Mouse (Mus musculus): ENCODE results near the gene Smyd3. TPM values are rescaled to one million over a fixed set of nuclear protein-coding genes. Genes with fewer than 3 reads are reported as not detected.
A peak's percentile ranks its signal among the peaks of the same experiment; 100 is the strongest.

Smyd3 gene
- total RNA-seq, 1 experiment from 2014 or later = 39.5 TPM

GRCm38 (mm10) chr1:179434443-179435260, 83.2 kb downstream of the Smyd3 start:
- ATAC-seq (replicated peaks in 1 of 2; ENCODE audit: insufficient read depth in 1 of 2, low FRiP score in 2 of 2, low TSS enrichment in 1 of 2, low read depth in 1 of 2, poor library complexity in 2 of 2, severe bottlenecking in 2 of 2) = peak; percentile 2 to 72; a peak in 2 of 4 replicates

- peak in 1 of 2 experiments; percentile 21; a peak in 1 of 4 replicates for ATAC-seq (replicated peaks in 1 of 2; ENCODE audit: insufficient read depth in 1 of 2, low FRiP score in 2 of 2, low TSS enrichment in 1 of 2, low read depth in 1 of 2, poor library complexity in 2 of 2, severe bottlenecking in 2 of 2)
Observed at GRCm38 (mm10) chr1:179433828-179434227, 84.0 kb downstream of the Smyd3 start.

DNA sequence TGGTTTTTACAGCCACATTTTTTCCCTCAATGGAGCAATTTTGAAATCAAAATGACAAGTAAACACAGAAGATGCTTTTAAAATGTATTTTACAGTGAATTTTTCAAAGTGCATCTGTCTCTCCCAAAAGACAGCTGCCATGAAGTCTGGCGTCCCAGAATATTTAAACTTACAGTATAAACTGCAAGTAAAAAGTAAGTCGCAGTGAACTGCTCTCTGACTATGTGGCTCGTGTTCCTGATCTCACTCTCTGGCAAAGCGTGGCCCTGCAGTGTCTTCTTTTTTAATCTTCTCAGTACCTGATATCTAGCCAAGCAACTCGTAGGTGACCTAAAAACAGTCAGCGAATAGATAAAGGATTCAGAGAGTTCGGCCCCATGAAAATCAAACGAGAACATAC, 84.5 kb downstream of the Smyd3 start:
- ATAC-seq (replicated peaks in 1 of 2; ENCODE audit: insufficient read depth in 1 of 2, low FRiP score in 2 of 2, low TSS enrichment in 1 of 2, low read depth in 1 of 2, poor library complexity in 2 of 2, severe bottlenecking in 2 of 2) = no peak

DNA sequence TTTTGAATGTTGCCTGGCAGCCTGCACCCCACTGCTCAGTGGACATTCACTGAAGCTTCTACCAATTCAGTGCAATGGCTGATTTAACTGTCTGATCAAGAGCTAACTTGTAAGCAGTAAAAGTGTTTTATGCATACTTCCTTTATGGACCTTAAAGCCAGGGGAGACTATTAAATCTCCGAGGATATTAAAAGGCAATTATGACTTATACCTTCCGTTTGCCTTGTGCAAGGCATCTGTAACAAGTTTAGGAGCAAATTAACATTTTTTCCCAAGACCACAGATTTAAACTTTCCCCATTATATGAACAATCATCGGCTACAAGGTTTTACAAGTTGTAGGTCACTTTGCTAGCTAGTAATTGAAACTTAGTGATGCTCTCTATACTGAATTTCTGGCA, 87.8 kb downstream of the Smyd3 start:
- no peak for ATAC-seq (replicated peaks in 1 of 2; ENCODE audit: insufficient read depth in 1 of 2, low FRiP score in 2 of 2, low TSS enrichment in 1 of 2, low read depth in 1 of 2, poor library complexity in 2 of 2, severe bottlenecking in 2 of 2)

- no peak for ATAC-seq (replicated peaks in 1 of 2; ENCODE audit: insufficient read depth in 1 of 2, low FRiP score in 2 of 2, low TSS enrichment in 1 of 2, low read depth in 1 of 2, poor library complexity in 2 of 2, severe bottlenecking in 2 of 2)
Observed at GRCm38 (mm10) chr1:179424879-179425472, 92.9 kb downstream of the Smyd3 start.

GRCm38 (mm10) chr1:179419091-179419490, 98.8 kb downstream of the Smyd3 start:
- no peak for ATAC-seq (replicated peaks in 1 of 2; ENCODE audit: insufficient read depth in 1 of 2, low FRiP score in 2 of 2, low TSS enrichment in 1 of 2, low read depth in 1 of 2, poor library complexity in 2 of 2, severe bottlenecking in 2 of 2)

GRCm38 (mm10) chr1:179408086-179408485, 109.8 kb downstream of the Smyd3 start:
- ATAC-seq (replicated peaks in 1 of 2; ENCODE audit: insufficient read depth in 1 of 2, low FRiP score in 2 of 2, low TSS enrichment in 1 of 2, low read depth in 1 of 2, poor library complexity in 2 of 2, severe bottlenecking in 2 of 2) = no peak

DNA sequence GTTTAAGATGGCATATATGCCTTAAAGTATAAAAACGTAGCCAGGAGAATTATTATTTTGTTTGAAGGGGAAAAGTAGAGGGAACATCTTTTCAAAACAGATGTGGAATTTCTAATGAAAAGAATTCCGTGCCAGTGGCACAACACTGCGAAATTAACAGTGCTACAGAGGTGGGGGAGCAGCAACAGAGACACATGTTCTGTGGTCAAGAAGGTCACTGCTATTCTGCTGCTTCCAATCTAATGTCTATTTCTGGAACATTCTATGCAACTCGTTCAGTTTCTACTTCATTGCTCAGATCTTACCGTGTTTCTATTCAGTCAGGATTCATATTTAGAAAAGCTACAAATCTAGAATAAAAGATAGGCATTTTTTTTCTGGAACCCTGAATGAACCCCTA, 117.0 kb downstream of the Smyd3 start:
- ATAC-seq (replicated peaks in 1 of 2; ENCODE audit: insufficient read depth in 1 of 2, low FRiP score in 2 of 2, low TSS enrichment in 1 of 2, low read depth in 1 of 2, poor library complexity in 2 of 2, severe bottlenecking in 2 of 2) = no peak

- no peak for ATAC-seq (replicated peaks in 1 of 2; ENCODE audit: insufficient read depth in 1 of 2, low FRiP score in 2 of 2, low TSS enrichment in 1 of 2, low read depth in 1 of 2, poor library complexity in 2 of 2, severe bottlenecking in 2 of 2)
Observed at GRCm38 (mm10) chr1:179398639-179399038, 119.2 kb downstream of the Smyd3 start.

DNA sequence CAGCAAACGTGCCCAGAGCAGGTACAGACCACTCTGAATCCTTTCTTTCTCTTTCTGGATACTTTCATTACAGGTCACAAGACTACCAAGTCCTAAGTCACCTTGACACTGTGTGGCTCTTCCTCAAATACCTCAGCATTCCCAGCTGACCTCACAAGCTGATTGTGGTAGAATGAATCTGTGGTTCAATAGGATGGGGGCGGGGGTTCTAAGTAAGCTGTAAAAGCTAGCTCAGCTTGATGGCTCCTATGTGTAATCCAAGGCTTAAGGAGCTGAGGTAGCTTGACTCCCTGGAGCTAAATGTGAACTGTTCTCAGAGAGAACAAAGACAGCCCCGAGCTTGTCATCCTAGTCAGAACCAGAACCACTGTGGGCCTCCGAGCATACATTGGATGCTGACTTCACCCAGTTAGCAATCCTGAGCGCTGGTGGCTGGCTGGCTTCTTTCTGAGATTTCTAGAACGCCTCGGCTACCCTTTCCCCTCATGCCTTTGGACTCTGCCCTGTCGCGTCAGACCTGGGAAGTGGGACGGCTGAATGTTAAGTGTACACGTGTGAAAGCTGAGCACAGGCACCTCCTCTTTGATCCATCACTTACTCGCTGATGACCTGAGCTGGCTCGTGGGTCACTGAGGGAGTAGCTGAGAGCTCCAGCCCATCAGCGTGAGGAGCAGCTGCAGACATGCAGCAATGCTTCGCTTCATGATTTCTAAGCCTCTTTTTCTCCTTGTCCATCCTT, 131.4 kb downstream of the Smyd3 start:
- ATAC-seq (replicated peaks in 1 of 2; ENCODE audit: insufficient read depth in 1 of 2, low FRiP score in 2 of 2, low TSS enrichment in 1 of 2, low read depth in 1 of 2, poor library complexity in 2 of 2, severe bottlenecking in 2 of 2) = no peak

- ATAC-seq (replicated peaks in 1 of 2; ENCODE audit: insufficient read depth in 1 of 2, low FRiP score in 2 of 2, low TSS enrichment in 1 of 2, low read depth in 1 of 2, poor library complexity in 2 of 2, severe bottlenecking in 2 of 2) = no peak
Observed at GRCm38 (mm10) chr1:179385691-179386090, 132.2 kb downstream of the Smyd3 start.

DNA sequence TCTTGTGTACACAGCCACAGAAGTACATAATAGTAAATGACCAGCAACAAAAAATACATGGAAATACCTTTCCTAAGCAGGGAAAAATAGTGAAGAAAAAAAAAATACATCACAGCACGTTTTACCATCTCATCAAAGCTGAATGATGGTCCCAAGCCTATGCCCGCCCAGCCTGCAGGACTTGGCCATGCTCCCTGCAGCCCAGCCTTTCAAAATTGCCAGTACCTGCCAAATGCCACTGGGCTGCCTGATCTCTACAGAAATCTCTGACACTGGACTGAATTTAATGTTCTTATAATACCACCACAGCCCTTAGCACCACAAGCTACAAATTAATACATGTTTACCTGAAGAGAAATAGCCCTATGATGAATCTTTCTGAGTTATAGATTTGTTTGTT, 133.5 kb downstream of the Smyd3 start:
- no peak for ATAC-seq (replicated peaks in 1 of 2; ENCODE audit: insufficient read depth in 1 of 2, low FRiP score in 2 of 2, low TSS enrichment in 1 of 2, low read depth in 1 of 2, poor library complexity in 2 of 2, severe bottlenecking in 2 of 2)

DNA sequence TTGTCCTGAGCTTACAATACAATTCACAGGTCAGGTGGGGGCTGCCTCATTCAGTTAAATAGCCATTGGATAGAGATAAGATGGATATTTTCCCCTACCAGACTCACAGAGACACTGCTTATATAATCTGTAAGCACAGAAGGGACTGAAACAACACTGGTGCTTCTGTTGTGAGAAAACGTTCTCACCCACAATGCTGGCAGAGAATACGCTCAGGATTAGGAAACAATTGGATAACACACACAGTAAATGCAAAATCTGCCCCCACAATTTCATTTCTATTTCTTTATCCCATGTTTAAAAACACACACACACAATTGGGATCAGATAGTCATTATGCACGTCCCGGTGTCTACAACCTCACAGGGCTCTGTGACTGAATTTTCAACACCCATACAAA, 139.7 kb downstream of the Smyd3 start:
- ATAC-seq (replicated peaks in 1 of 2; ENCODE audit: insufficient read depth in 1 of 2, low FRiP score in 2 of 2, low TSS enrichment in 1 of 2, low read depth in 1 of 2, poor library complexity in 2 of 2, severe bottlenecking in 2 of 2) = no peak

DNA sequence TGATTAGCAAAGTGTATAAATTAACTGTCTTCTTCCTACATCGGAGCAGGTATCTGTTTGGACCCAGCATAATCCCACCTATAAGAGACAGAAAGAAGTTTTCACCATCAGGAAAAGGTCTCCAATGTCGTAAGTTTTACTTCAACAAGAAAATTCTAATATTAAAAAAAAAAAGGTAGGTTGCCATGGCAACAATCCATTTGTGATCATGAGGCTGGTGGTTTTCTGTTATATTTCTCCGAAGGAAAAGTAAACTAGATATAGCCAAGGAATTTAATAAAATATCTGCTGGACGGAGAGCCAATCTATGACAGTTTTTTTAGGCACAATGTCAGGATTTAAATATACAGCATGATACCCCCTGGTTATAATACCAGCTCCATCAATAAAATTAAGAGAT, 142.9 kb downstream of the Smyd3 start:
- ATAC-seq (replicated peaks in 1 of 2; ENCODE audit: insufficient read depth in 1 of 2, low FRiP score in 2 of 2, low TSS enrichment in 1 of 2, low read depth in 1 of 2, poor library complexity in 2 of 2, severe bottlenecking in 2 of 2) = no peak

DNA sequence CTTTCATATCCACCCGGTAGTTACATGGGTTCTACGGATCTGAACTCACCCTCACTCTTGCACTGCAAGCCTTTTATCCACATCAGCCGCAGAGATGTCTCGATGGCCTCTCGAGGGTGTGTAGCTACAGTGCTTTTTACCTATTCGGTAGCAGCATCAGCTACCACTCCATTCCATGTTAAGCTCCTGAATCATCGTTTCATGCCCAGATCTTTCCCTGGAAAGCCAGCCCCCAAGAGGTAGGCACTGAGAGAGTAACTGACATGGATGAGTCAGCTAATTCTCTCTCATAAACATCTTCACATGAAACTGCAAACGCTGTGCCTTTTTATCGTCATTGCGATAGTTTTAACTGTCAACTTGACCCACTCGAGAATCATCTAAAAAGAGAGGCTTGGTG, 143.9 kb downstream of the Smyd3 start:
- ATAC-seq (replicated peaks in 1 of 2; ENCODE audit: insufficient read depth in 1 of 2, low FRiP score in 2 of 2, low TSS enrichment in 1 of 2, low read depth in 1 of 2, poor library complexity in 2 of 2, severe bottlenecking in 2 of 2) = no peak

DNA sequence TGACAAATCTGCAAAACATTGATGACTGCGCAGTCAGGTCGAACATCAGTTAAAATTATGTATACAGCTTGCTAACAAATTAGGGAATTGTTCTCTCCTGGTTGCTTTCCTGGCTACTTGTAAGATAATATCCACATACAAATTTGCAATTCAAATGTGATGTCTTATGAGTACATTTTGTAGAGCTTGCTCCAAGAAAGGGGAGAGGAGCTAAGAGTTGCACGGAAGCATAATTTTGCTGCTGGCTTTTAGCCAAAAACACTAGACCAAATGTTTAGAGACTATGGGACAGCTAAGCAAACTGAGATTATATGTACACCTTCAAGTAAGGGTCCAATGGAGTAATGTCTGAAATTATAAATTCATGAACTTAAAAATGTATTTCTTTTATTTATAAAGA, 146.7 kb downstream of the Smyd3 start:
- ATAC-seq (replicated peaks in 1 of 2; ENCODE audit: insufficient read depth in 1 of 2, low FRiP score in 2 of 2, low TSS enrichment in 1 of 2, low read depth in 1 of 2, poor library complexity in 2 of 2, severe bottlenecking in 2 of 2) = no peak

GRCm38 (mm10) chr1:179368426-179369010, 149.3 kb downstream of the Smyd3 start:
- no peak for ATAC-seq (replicated peaks in 1 of 2; ENCODE audit: insufficient read depth in 1 of 2, low FRiP score in 2 of 2, low TSS enrichment in 1 of 2, low read depth in 1 of 2, poor library complexity in 2 of 2, severe bottlenecking in 2 of 2)
